Mouse (Mus musculus): Measurements from ENCODE around the gene Nrarp.
A peak's percentile ranks its signal among the peaks of the same experiment; 100 is the strongest.

Nrarp gene

GRCm38 (mm10) chr2:25174866-25175689 lies 5.5 kb upstream of the Nrarp start:
- peak; percentile 75 for DNase-seq

GRCm38 (mm10) chr2:25175690-25176078 lies 4.9 kb upstream of the Nrarp start:
- no peak for DNase-seq

GRCm38 (mm10) chr2:25176573-25176972 lies 4.0 kb upstream of the Nrarp start:
- no peak for DNase-seq

GRCm38 (mm10) chr2:25177076-25177475 lies 3.5 kb upstream of the Nrarp start:
- no peak for DNase-seq

- no peak for DNase-seq
Observed at GRCm38 (mm10) chr2:25177685-25178084, 2.9 kb upstream of the Nrarp start.

- DNase-seq, result no peak
Observed at GRCm38 (mm10) chr2:25178285-25178972, 2.1 kb upstream of the Nrarp start.

- no peak for DNase-seq
Observed at GRCm38 (mm10) chr2:25179566-25180217, 866 bp upstream of the Nrarp start.

GRCm38 (mm10) chr2:25180973-25181890 lies 674 bp downstream of the Nrarp start:
- DNase-seq, result peak; percentile 72

GRCm38 (mm10) chr2:25181891-25182397 lies 1.4 kb downstream of the Nrarp start:
- DNase-seq, result no peak

- no peak for DNase-seq
Observed at GRCm38 (mm10) chr2:25182664-25183063, 2.1 kb downstream of the Nrarp start.

- DNase-seq, result no peak
Observed at GRCm38 (mm10) chr2:25183336-25183735, 2.8 kb downstream of the Nrarp start.

- DNase-seq, result no peak
Observed at GRCm38 (mm10) chr2:25184496-25184895, 3.9 kb downstream of the Nrarp start.

- DNase-seq, result peak; percentile 69
Observed at GRCm38 (mm10) chr2:25185625-25186574, 5.3 kb downstream of the Nrarp start.

GRCm38 (mm10) chr2:25186575-25186930 lies 6.0 kb downstream of the Nrarp start:
- no peak for DNase-seq

- DNase-seq, result no peak
Observed at GRCm38 (mm10) chr2:25187841-25188240, 7.3 kb downstream of the Nrarp start.

- peak; percentile 83 for DNase-seq
Observed at GRCm38 (mm10) chr2:25193330-25193770, 12.8 kb downstream of the Nrarp start.

- no peak for DNase-seq
Observed at GRCm38 (mm10) chr2:25194006-25194405, 13.4 kb downstream of the Nrarp start.

GRCm38 (mm10) chr2:25194486-25195171 lies 14.1 kb downstream of the Nrarp start:
- DNase-seq, result no peak

- peak; percentile 74 for DNase-seq
Observed at GRCm38 (mm10) chr2:25195211-25196156, 14.9 kb downstream of the Nrarp start.
